Mouse (Mus musculus) heart, embryonic 15.5 days (tissue): Measurements from ENCODE around the gene Eogt. TPM values are rescaled to one million over a fixed set of nuclear protein-coding genes. Genes with fewer than 3 reads are reported as not detected.

ENCODE experiments used
- ATAC-seq: fragments of 200-750 bp; cut with Nextera tagmentation; replicated peaks from 2 replicates; pipeline ENCODE4 v1.8.0; 2017; ENCODE audit warnings: low read depth, moderate TSS enrichment; ENCODE audit not compliant: insufficient number of reproducible peaks, insufficient read depth, low FRiP score
- H3K27ac ChIP-seq: fragments of 300-500 bp; sonication (generic); 2 replicates; pipeline ENCODE4 v1.5.1; 2015; ENCODE audit warnings: mild to moderate bottlenecking, inconsistent platforms
- H3K27me3 ChIP-seq: fragments of 300-500 bp; sonication (generic); 2 replicates; pipeline ENCODE4 v1.6.1; 2015; ENCODE audit warnings: inconsistent platforms
- H3K36me3 ChIP-seq: fragments of 300-500 bp; sonication (generic); 2 replicates; pipeline ENCODE4 v1.6.1; 2015; ENCODE audit warnings: mild to moderate bottlenecking, inconsistent platforms
- H3K4me1 ChIP-seq: fragments of 300-500 bp; sonication (generic); replicated peaks from 2 replicates; pipeline ENCODE4 v1.6.1; 2015; ENCODE audit warnings: inconsistent platforms
- H3K4me2 ChIP-seq: fragments of 300-500 bp; sonication (generic); 2 replicates; pipeline ENCODE4 v1.6.1; 2015; ENCODE audit warnings: inconsistent platforms, mild to moderate bottlenecking, moderate library complexity
- H3K4me3 ChIP-seq: fragments of 300-500 bp; sonication (generic); 2 replicates; pipeline ENCODE4 v1.5.1; 2015; ENCODE audit warnings: mild to moderate bottlenecking, inconsistent platforms
- H3K9ac ChIP-seq: fragments of 300-500 bp; sonication (generic); 2 replicates; pipeline ENCODE4 v1.6.1; 2015; ENCODE audit warnings: mild to moderate bottlenecking, inconsistent platforms
- H3K9me3 ChIP-seq: fragments of 300-500 bp; sonication (generic); replicated peaks from 2 replicates; pipeline ENCODE4 v1.6.1; 2016; ENCODE audit warnings: inconsistent platforms
- WGBS: fragments of 180-500 bp; shearing (Covaris S2); methylation state at CpG from one replicate; pipeline ENCODE4 v1.1.7; 2015; ENCODE audit warnings: mixed read lengths; 5-methylcytosine and 5-hydroxymethylcytosine counted together
- polyA plus RNA-seq: library from polyadenylated mRNA; unstranded; fragments of >200 nt; fragmentation: Nextera tagmentation; extraction: Ambion mirVana; gene quantifications from 2 replicates; pipeline ENCODE4 v1.2.1, GENCODE M21; 2015

Gene Eogt
- polyA plus RNA-seq, 1 experiment from 2014 or later: 13.2 TPM

- Histone ChIP-seq H3K4me2 (no peak overlapping the region), H3K4me3 (no peak overlapping the region), H3K4me1 (peaks cover 4% of the 10 kb centered on the region), H3K9ac (no peak overlapping the region), H3K9me3 (no peaks in the 10 kb centered on the region), H3K27ac (no peak overlapping the region), H3K36me3 (0 out of 2 replicates have a peak, but pooled peaks cover under 1% of the 10 kb centered on the region), H3K27me3 (peaks cover 9% of the 10 kb centered on the region; the same call in 1 of the 2 replicates)
- ATAC-seq: no peak
- WGBS: 74% methylated on average over 7 of the region's 7 CpGs
Observed at GRCm38 (mm10) chr6:97104264-97104852, 44.6 kb downstream of the Eogt start.

DNA sequence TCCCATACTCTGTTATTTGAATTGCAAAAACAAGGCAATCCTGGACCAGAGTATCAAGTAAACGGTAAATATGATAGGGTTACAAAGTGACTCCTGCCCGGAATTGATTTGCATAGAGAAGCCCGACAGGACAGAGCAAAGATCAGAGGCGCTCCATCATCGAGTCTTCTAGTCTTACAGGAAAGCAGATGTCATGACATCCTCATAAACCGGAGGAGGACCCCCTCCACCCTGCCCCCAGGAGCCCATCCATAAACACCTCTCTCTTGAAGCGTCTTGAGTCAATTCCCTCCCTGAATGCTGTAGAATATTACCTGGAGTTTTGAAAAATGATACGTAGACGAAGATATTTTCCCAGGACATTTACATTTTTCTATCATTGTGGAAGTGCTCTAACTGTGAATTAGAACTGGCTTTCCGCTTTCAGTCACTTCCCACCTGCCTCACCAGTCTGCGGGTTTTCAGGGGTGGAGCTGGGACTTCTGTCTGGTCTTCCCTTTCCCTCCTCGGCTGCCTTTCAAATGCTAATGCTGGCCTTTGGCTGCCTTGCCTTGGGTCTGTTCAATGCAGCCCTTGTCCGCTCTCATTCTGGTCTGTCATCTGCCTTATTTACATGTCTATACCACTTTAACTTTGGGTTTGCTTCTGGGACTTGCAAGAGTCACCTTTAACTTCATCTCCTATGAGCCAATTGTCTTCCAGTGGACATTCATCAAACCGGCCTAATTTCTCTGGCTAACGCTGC, 46.9 kb downstream of the Eogt start:
- no peak overlapping the region for H3K4me3 ChIP-seq
- no peaks in the 10 kb centered on the region for H3K9me3 ChIP-seq
- peaks cover 4% of the 10 kb centered on the region for H3K4me1 ChIP-seq
- H3K36me3 ChIP-seq: no peaks in the 10 kb centered on the region
- no peak overlapping the region for H3K27ac ChIP-seq
- no peak for ATAC-seq
- WGBS: 13% methylated on average over 15 of the region's 15 CpGs
- no peak overlapping the region for H3K9ac ChIP-seq
- peak overlapping the region; percentile 33; the same call in 1 of the 2 replicates for H3K4me2 ChIP-seq
- H3K27me3 ChIP-seq: peaks cover 9% of the 10 kb centered on the region; the same call in 1 of the 2 replicates

DNA sequence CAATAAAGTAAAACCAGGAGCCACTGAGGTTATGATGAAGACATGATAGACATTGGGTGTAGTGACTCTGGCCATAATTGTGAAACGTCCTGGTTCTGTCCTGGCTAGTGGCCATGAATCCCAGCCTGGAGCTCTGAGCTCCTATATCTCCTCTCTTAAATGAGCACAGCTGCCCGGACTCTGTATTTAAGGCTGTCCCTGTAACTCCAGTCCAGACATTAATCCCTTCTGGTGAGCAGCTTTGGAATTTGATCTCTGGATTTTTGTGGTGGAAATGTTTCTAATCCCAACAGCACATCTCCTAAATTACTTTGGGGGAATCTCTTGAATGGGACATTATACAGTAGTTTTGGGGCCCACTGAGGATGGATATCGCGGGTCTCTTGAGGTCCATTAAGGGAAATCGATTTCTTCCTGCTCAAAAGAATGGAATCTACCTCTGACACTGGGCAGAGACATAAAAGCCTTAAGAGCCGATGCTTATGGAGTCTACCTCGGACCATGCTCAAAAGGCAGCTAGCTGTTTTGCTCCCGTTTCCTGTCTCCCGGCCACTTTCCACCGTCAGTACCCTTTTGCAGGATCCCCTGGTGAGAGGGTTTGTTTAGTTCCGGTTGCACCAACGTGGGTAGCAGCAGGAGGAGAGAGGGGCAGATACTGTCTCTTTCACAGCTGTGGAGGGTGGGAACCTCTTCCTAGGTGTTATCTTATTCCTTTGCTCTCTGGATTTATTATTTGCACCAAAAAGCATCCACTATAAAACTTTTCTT, 47.6 kb downstream of the Eogt start:
- ATAC-seq: no peak
- H3K9me3 ChIP-seq: no peaks in the 10 kb centered on the region
- H3K36me3 ChIP-seq: no peaks in the 10 kb centered on the region
- H3K9ac ChIP-seq: no peak overlapping the region
- peaks cover 4% of the 10 kb centered on the region for H3K4me1 ChIP-seq
- H3K4me2 ChIP-seq: peak overlapping the region; percentile 33
- no peak overlapping the region for H3K4me3 ChIP-seq
- 17% methylated on average over 12 of the region's 12 CpGs for WGBS
- H3K27me3 ChIP-seq: peaks cover 9% of the 10 kb centered on the region; the same call in 1 of the 2 replicates
- no peak overlapping the region for H3K27ac ChIP-seq

- Histone ChIP-seq H3K27me3 (no peaks in the 10 kb centered on the region), H3K36me3 (no peaks in the 10 kb centered on the region), H3K27ac (no peak overlapping the region), H3K4me3 (no peak overlapping the region), H3K4me1 (no peaks in the 10 kb centered on the region), H3K9ac (no peak overlapping the region), H3K4me2 (no peak overlapping the region), H3K9me3 (peaks cover 3% of the 10 kb centered on the region; the same call in 1 of the 2 replicates)
- ATAC-seq: no peak
- WGBS: 90% methylated on average over 2 of the region's 2 CpGs
Observed at GRCm38 (mm10) chr6:97082336-97082735, 66.6 kb downstream of the Eogt start.

GRCm38 (mm10) chr6:97080016-97080415, 69.0 kb downstream of the Eogt start:
- H3K4me3 ChIP-seq: no peak overlapping the region
- no peak overlapping the region for H3K4me2 ChIP-seq
- H3K9me3 ChIP-seq: no peaks in the 10 kb centered on the region
- H3K27ac ChIP-seq: no peak overlapping the region
- 45% methylated on average over 9 of the region's 9 CpGs for WGBS
- no peak for ATAC-seq
- H3K36me3 ChIP-seq: no peaks in the 10 kb centered on the region
- no peaks in the 10 kb centered on the region for H3K4me1 ChIP-seq
- H3K9ac ChIP-seq: no peak overlapping the region
- H3K27me3 ChIP-seq: no peaks in the 10 kb centered on the region

GRCm38 (mm10) chr6:97060074-97060681, 88.8 kb downstream of the Eogt start, which contains the start of gene Fam19a4:
Gene Fam19a4, minus strand, starts transcription at chr6:97060413.
- Histone ChIP-seq H3K9ac (peak within 1 kb of the TSS; percentile 28; the same call in 1 of the 2 replicates), H3K4me2 (peak within 1 kb of the TSS; percentile 82)
- WGBS: under 1% methylated on average over 30 of the region's 30 CpGs

More at GRCm38 (mm10) chr6:97060074-97060681, 88.8 kb downstream of the Eogt start, which contains the start of gene Fam19a4:
- no peak within 1 kb of the TSS for H3K27ac ChIP-seq
- peak within 1 kb of the TSS; percentile 50 for H3K4me3 ChIP-seq
- peaks cover 54% of the 10 kb centered on the region for H3K27me3 ChIP-seq
- no peaks in the 10 kb centered on the region for H3K36me3 ChIP-seq
- peaks cover 17% of the 10 kb centered on the region for H3K4me1 ChIP-seq
- peak; percentile 80 for ATAC-seq
- no peaks in the 10 kb centered on the region for H3K9me3 ChIP-seq

Other genes starting within 250 kb of the Eogt start
- gene Fam19a4, start 88.8 kb downstream of the Eogt start, polyA plus RNA-seq: 0.10 and 0.34 TPM in 2 replicates
- gene Tmf1, start 29.9 kb upstream of the Eogt start, polyA plus RNA-seq: 21.3 and 24.8 TPM in 2 replicates
- gene Uba3, start 56.5 kb upstream of the Eogt start, polyA plus RNA-seq: 64.0 and 66.2 TPM in 2 replicates
- gene Arl6ip5, start 61.5 kb upstream of the Eogt start, polyA plus RNA-seq: 96.8 and 100 TPM in 2 replicates
- 16.8 and 24.7 TPM in 2 replicates for gene Lmod3, start 103.6 kb upstream of the Eogt start, polyA plus RNA-seq